Mouse (Mus musculus) thymus, postnatal 4 days (tissue): ENCODE results near the gene Sh3d19.

Experiments used
- DNase-seq: peaks from one replicate; pipeline ENCODE4 v3.0.0; 2021

Sh3d19 gene

GRCm38 (mm10) chr3:86141886-86142262 lies 171.0 kb downstream of the Sh3d19 start:
- no peak for DNase-seq

GRCm38 (mm10) chr3:86142263-86142933 lies 171.5 kb downstream of the Sh3d19 start, which contains the start of gene Rps3a1:
Gene Rps3a1 (minus strand): TSS chr3:86142702.
- peak; percentile 100 for DNase-seq

- peak; percentile 34 for DNase-seq
Observed at GRCm38 (mm10) chr3:86142934-86143317, 172.0 kb downstream of the Sh3d19 start.

GRCm38 (mm10) chr3:86143343-86143742 lies 172.4 kb downstream of the Sh3d19 start:
- peak; percentile 23 for DNase-seq

- no peak for DNase-seq
Observed at GRCm38 (mm10) chr3:86149063-86149462, 178.2 kb downstream of the Sh3d19 start.

GRCm38 (mm10) chr3:86149521-86149920 lies 178.6 kb downstream of the Sh3d19 start:
- DNase-seq, result no peak

GRCm38 (mm10) chr3:86168841-86169425 lies 198.0 kb downstream of the Sh3d19 start:
- no peak for DNase-seq

- DNase-seq, result no peak
Observed at GRCm38 (mm10) chr3:86179714-86180113, 208.8 kb downstream of the Sh3d19 start.
